Mouse (Mus musculus): ENCODE measurements around the gene Cbln3. TPM values are rescaled to one million over a fixed set of nuclear protein-coding genes. Genes with fewer than 3 reads are reported as not detected.
A peak's percentile ranks its signal among the peaks of the same experiment; 100 is the strongest.

Cbln3 gene
- polyA plus RNA-seq, 1 experiment from 2014 or later: 0.18 TPM

DNA sequence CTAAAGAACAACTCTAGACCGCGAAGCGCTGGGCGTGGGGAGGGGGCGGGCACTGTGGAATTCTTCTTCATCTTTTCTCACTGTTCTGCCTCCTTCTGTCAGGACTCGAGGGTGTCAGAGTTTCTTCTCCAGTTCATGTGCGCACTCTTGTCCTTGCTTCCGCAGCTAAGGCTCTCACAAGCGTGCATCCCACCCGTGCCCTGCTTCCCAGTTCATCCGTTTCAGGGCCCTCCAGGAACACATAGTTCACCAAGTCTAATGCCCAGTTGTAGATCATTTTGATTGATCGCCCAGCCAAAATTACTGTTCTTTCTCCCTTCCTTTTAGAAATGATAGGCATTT lies 16.2 kb upstream of the Cbln3 start:
- WGBS: 4% methylated on average over 12 of the region's 12 CpGs
- Histone ChIP-seq H3K36me3 (ENCODE audit: control insufficient read depth, insufficient read depth, low read length) (peaks cover 35% of the 10 kb centered on the region), H3K4me1 (replicated peaks; ENCODE audit: control insufficient read depth, insufficient read depth, low read length) (peaks cover 9% of the 10 kb centered on the region), H3K9ac (ENCODE audit: low read length) (peak overlapping the region; percentile 61), H3K27me3 (replicated peaks; ENCODE audit: control insufficient read depth, insufficient read depth, low read length) (no peaks in the 10 kb centered on the region), H3K9me3 (ENCODE audit: control insufficient read depth, low read length) (no peaks in the 10 kb centered on the region), H3K27ac (ENCODE audit: low read depth) (peak overlapping the region; percentile 79), H3K4me3 (ENCODE audit: low read depth, low read length) (peak overlapping the region; percentile 47), H3K4me2 (ENCODE audit: low read length) (peak overlapping the region; percentile 95)
- DNase-seq (ENCODE audit: low spot score) (peak; percentile 87), ATAC-seq (replicated peaks; ENCODE audit: low FRiP score, low TSS enrichment, low read depth) (peak; percentile 25; the same call in 1 of the 2 replicates)

GRCm38 (mm10) chr14:55899701-55900413 lies 15.7 kb upstream of the Cbln3 start, which contains the start of gene Sdr39u1:
Sdr39u1 (minus strand) TSS chr14:55900293.
- peak within 1 kb of the TSS; percentile 95 for H3K4me2 ChIP-seq (ENCODE audit: low read length)
- DNase-seq (ENCODE audit: low spot score) (no peak), ATAC-seq (replicated peaks; ENCODE audit: low FRiP score, low TSS enrichment, low read depth) (peak; percentile 91)
- H3K27me3 ChIP-seq (replicated peaks; ENCODE audit: control insufficient read depth, insufficient read depth, low read length): no peaks in the 10 kb centered on the region
- H3K4me1 ChIP-seq (replicated peaks; ENCODE audit: control insufficient read depth, insufficient read depth, low read length): peaks cover 9% of the 10 kb centered on the region
- WGBS: under 1% methylated on average over 39 of the region's 39 CpGs
- no peaks in the 10 kb centered on the region for H3K9me3 ChIP-seq (ENCODE audit: control insufficient read depth, low read length)
- peak within 1 kb of the TSS; percentile 61 for H3K9ac ChIP-seq (ENCODE audit: low read length)
- H3K27ac ChIP-seq (ENCODE audit: low read depth): peak within 1 kb of the TSS; percentile 79
- peak within 1 kb of the TSS; percentile 47 for H3K4me3 ChIP-seq (ENCODE audit: low read depth, low read length)
- peaks cover 40% of the 10 kb centered on the region for H3K36me3 ChIP-seq (ENCODE audit: control insufficient read depth, insufficient read depth, low read length)

- no peak overlapping the region for H3K27ac ChIP-seq (ENCODE audit: low read depth)
- H3K4me1 ChIP-seq (replicated peaks; ENCODE audit: control insufficient read depth, insufficient read depth, low read length): peaks cover 9% of the 10 kb centered on the region
- DNase-seq (ENCODE audit: low spot score): no peak
- no peak overlapping the region for H3K4me3 ChIP-seq (ENCODE audit: low read depth, low read length)
- H3K27me3 ChIP-seq (replicated peaks; ENCODE audit: control insufficient read depth, insufficient read depth, low read length): no peaks in the 10 kb centered on the region
- peaks cover 49% of the 10 kb centered on the region for H3K36me3 ChIP-seq (ENCODE audit: control insufficient read depth, insufficient read depth, low read length)
- H3K9me3 ChIP-seq (ENCODE audit: control insufficient read depth, low read length): no peaks in the 10 kb centered on the region
- no peak for ATAC-seq (replicated peaks; ENCODE audit: low FRiP score, low TSS enrichment, low read depth)
- peak overlapping the region; percentile 61; the same call in 1 of the 2 replicates for H3K9ac ChIP-seq (ENCODE audit: low read length)
- H3K4me2 ChIP-seq (ENCODE audit: low read length): peak overlapping the region; percentile 95; the same call in 1 of the 2 replicates
- 82% methylated on average over 7 of the region's 7 CpGs for whole genome bisulfite sequencing
These were observed 14.8 kb upstream of the Cbln3 start for GRCm38 (mm10) chr14:55898947-55899346.

DNA sequence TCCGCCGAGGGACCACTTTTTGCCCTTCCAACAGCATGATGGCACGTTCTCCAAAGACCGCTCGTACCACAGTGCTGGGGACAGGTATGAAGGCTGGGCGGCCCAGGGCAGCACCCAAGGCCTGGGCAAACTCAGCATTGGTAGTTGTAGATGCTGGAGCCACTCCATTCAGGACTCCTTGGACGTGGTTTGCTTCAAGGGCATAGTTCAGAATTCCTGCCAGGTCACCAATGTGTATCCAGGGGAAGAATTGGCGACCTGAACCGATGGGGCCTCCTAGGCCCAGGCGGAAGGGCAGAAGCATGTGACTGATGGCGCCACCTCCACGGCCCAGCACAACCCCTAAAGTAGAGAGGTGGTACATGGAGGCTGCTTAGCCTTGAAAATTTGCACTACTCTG lies 13.5 kb upstream of the Cbln3 start:
- Histone ChIP-seq H3K27ac (ENCODE audit: low read depth) (no peak overlapping the region), H3K4me1 (replicated peaks; ENCODE audit: control insufficient read depth, insufficient read depth, low read length) (peaks cover 9% of the 10 kb centered on the region), H3K4me3 (ENCODE audit: low read depth, low read length) (no peak overlapping the region), H3K27me3 (replicated peaks; ENCODE audit: control insufficient read depth, insufficient read depth, low read length) (no peaks in the 10 kb centered on the region), H3K9ac (ENCODE audit: low read length) (no peak overlapping the region), H3K9me3 (ENCODE audit: control insufficient read depth, low read length) (no peaks in the 10 kb centered on the region), H3K36me3 (ENCODE audit: control insufficient read depth, insufficient read depth, low read length) (peaks cover 59% of the 10 kb centered on the region), H3K4me2 (ENCODE audit: low read length) (no peak overlapping the region)
- DNase-seq (ENCODE audit: low spot score): no peak
- WGBS: 92% methylated on average over 12 of the region's 12 CpGs
- ATAC-seq (replicated peaks; ENCODE audit: low FRiP score, low TSS enrichment, low read depth): no peak

DNA sequence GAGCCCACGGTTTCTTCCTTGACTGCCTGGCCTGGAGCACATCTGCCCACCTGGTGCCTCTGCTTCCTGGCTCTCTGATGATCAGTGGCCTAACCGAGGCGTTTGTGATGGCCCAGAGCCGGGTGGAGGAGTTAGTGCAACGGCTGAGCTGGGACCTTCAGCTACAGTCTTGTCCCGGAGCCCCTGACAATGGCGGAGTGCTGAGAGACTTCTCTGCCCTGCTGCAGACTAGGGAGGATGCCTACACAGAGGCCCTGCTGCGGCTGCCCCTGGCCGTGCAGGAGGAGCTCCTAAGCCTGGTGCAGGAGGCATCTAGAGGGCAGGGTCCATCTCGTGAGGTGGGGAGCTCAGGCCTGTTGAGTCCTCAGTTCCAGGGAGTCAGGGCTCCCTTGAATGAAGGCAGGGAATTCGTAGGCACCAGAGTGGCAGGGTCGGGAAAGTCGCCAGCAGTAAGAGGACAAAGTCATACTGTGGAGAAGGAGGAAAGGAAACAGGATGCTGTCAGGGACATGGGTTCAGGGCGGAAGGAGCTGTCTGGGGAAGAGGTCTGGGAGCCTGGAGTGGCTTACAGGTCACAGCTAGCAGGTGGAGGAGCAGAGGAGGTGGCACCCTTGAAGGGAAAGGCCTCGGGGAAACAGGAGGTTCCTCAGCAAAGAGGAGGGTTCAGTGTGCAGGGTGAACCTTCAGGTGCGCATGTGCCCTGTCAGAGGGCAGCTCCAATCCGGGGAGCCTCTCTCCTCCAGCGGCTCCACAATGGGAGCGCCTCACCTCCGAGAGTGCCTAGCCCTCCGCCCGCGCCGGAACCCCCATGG lies 2.6 kb upstream of the Cbln3 start:
- Histone ChIP-seq H3K9ac (ENCODE audit: low read length) (peak overlapping the region; percentile 80), H3K4me2 (ENCODE audit: low read length) (peak overlapping the region; percentile 76; the same call in 1 of the 2 replicates), H3K27me3 (replicated peaks; ENCODE audit: control insufficient read depth, insufficient read depth, low read length) (no peaks in the 10 kb centered on the region), H3K4me3 (ENCODE audit: low read depth, low read length) (no peak overlapping the region), H3K36me3 (ENCODE audit: control insufficient read depth, insufficient read depth, low read length) (peaks cover 53% of the 10 kb centered on the region), H3K9me3 (ENCODE audit: control insufficient read depth, low read length) (no peaks in the 10 kb centered on the region), H3K4me1 (replicated peaks; ENCODE audit: control insufficient read depth, insufficient read depth, low read length) (peaks cover 21% of the 10 kb centered on the region), H3K27ac (ENCODE audit: low read depth) (no peak overlapping the region)
- 79% methylated on average over 23 of the region's 24 CpGs for WGBS
- ATAC-seq (replicated peaks; ENCODE audit: low FRiP score, low TSS enrichment, low read depth): no peak
- DNase-seq (ENCODE audit: low spot score): no peak

GRCm38 (mm10) chr14:55885791-55886271 lies 1.6 kb upstream of the Cbln3 start:
- Histone ChIP-seq H3K4me1 (replicated peaks; ENCODE audit: control insufficient read depth, insufficient read depth, low read length) (peaks cover 23% of the 10 kb centered on the region), H3K4me2 (ENCODE audit: low read length) (peak overlapping the region; percentile 76), H3K9me3 (ENCODE audit: control insufficient read depth, low read length) (no peaks in the 10 kb centered on the region), H3K9ac (ENCODE audit: low read length) (peak overlapping the region; percentile 80), H3K27ac (ENCODE audit: low read depth) (peak overlapping the region; percentile 93), H3K4me3 (ENCODE audit: low read depth, low read length) (peak overlapping the region; percentile 63), H3K36me3 (ENCODE audit: control insufficient read depth, insufficient read depth, low read length) (peaks cover 43% of the 10 kb centered on the region), H3K27me3 (replicated peaks; ENCODE audit: control insufficient read depth, insufficient read depth, low read length) (no peaks in the 10 kb centered on the region)
- WGBS: 4% methylated on average over 16 of the region's 16 CpGs
- ATAC-seq (replicated peaks; ENCODE audit: low FRiP score, low TSS enrichment, low read depth) (no peak), DNase-seq (ENCODE audit: low spot score) (peak; percentile 67)

DNA sequence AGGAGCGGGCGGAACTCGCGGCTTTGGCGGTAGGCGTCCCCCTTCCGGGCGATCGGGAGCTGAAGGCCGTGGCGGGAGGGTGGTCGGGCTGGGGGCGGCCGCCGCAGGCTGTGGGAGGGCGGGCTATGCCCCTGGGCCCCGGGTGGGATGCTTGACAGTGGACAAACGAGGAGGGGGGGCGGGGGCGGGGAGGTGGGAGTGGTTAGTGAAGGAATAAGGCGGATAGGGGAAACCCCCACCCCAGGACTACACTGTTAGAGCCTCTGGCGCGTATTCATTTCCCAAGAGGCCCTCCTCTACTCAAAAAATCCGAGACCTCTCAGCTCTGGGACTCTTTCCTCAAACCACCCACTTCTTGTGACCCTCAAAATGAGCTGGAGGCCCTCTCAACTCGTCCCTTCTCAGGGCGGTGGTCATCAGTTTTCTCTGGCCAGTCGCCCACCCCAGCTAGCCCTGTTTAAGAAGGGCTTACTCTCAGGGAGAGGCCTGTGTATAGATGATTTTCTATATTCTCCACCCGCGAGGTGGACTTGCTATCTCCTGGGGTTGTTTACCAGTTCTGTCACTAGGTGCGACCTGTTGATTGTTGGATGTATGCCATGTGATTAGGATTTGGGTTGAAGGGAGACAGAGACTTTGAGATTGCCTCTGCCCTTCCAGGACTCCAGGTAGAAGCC lies 1.1 kb upstream of the Cbln3 start:
- DNase-seq (ENCODE audit: low spot score) (peak; percentile 67), ATAC-seq (replicated peaks; ENCODE audit: low FRiP score, low TSS enrichment, low read depth) (peak; percentile 66)
- no peaks in the 10 kb centered on the region for H3K27me3 ChIP-seq (replicated peaks; ENCODE audit: control insufficient read depth, insufficient read depth, low read length)
- H3K36me3 ChIP-seq (ENCODE audit: control insufficient read depth, insufficient read depth, low read length): peaks cover 37% of the 10 kb centered on the region
- peak overlapping the region; percentile 63 for H3K4me3 ChIP-seq (ENCODE audit: low read depth, low read length)
- H3K27ac ChIP-seq (ENCODE audit: low read depth): peak overlapping the region; percentile 93
- H3K4me2 ChIP-seq (ENCODE audit: low read length): peak overlapping the region; percentile 76
- peak overlapping the region; percentile 80 for H3K9ac ChIP-seq (ENCODE audit: low read length)
- under 1% methylated on average over 16 of the region's 30 CpGs for WGBS
- peaks cover 23% of the 10 kb centered on the region for H3K4me1 ChIP-seq (replicated peaks; ENCODE audit: control insufficient read depth, insufficient read depth, low read length)
- no peaks in the 10 kb centered on the region for H3K9me3 ChIP-seq (ENCODE audit: control insufficient read depth, low read length)

DNA sequence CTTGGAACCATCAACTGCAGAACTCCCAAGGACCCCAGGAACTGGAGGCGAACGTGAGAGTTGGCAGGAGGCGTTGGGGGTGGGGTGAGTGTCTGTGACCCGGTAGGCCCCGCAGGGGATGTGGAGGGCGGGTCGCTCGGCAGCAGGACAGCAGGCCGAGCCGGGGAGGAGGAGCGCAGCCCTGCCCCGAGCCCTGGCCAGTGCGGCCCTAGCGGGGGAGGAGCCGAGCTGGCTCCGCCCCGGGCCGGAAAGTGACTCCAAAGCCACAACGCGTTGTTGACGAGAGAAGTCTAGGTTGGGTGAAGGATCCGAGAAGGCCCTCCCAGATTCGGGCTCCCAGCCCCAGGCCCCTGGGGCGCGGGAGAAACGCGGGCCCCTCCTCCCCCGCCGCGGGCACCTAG lies 521 bp upstream of the Cbln3 start, which contains the start of gene Khnyn:
TSS of gene Khnyn (plus strand) at position 235 of the 401 bp plus-strand sequence.
- ATAC-seq (replicated peaks; ENCODE audit: low FRiP score, low TSS enrichment, low read depth) (peak; percentile 93), DNase-seq (ENCODE audit: low spot score) (peak; percentile 92)
- H3K4me3 ChIP-seq (ENCODE audit: low read depth, low read length): peak within 1 kb of the TSS; percentile 63
- no peaks in the 10 kb centered on the region for H3K27me3 ChIP-seq (replicated peaks; ENCODE audit: control insufficient read depth, insufficient read depth, low read length)
- WGBS: 0% methylated on average over 26 of the region's 30 CpGs
- H3K4me1 ChIP-seq (replicated peaks; ENCODE audit: control insufficient read depth, insufficient read depth, low read length): peaks cover 23% of the 10 kb centered on the region
- peak within 1 kb of the TSS; percentile 80 for H3K9ac ChIP-seq (ENCODE audit: low read length)
- H3K4me2 ChIP-seq (ENCODE audit: low read length): peak within 1 kb of the TSS; percentile 76
- H3K9me3 ChIP-seq (ENCODE audit: control insufficient read depth, low read length): no peaks in the 10 kb centered on the region
- H3K27ac ChIP-seq (ENCODE audit: low read depth): peak within 1 kb of the TSS; percentile 93
- H3K36me3 ChIP-seq (ENCODE audit: control insufficient read depth, insufficient read depth, low read length): peaks cover 32% of the 10 kb centered on the region

Data from intestine, embryonic 14.5 days (tissue).